Mouse (Mus musculus): ENCODE data around the gene Hfe2. TPM values are rescaled to one million over a fixed set of nuclear protein-coding genes. Genes with fewer than 3 reads are reported as not detected.
A peak's percentile ranks its signal among the peaks of the same experiment; 100 is the strongest.

Gene Hfe2
- total RNA-seq, 2 experiments from 2014 or later = 1.7 to 1.8 TPM

- DNase-seq (ENCODE audit: extremely low spot score in 1 of 2, low spot score in 2 of 2) = no peak
- Histone ChIP-seq H3K4me3 (no peak overlapping the region), H3K27ac (no peak overlapping the region; the same call in 1 of the 2 replicates)
- TF ChIP-seq CTCF (IDR thresholded peaks at IDR 0.05) = no peak
- intact Hi-C loops (cut with DNase I) = no loop called here
These were observed 47.1 kb downstream of the Hfe2 start for GRCm38 (mm10) chr3:96571896-96572698.

GRCm38 (mm10) chr3:96573611-96574511, 48.9 kb downstream of the Hfe2 start:
- Histone ChIP-seq H3K4me3 (no peak overlapping the region), H3K27ac (no peak overlapping the region)
- TF ChIP-seq CTCF (IDR thresholded peaks at IDR 0.05) = no peak
- DNase-seq (ENCODE audit: extremely low spot score in 1 of 2, low spot score in 2 of 2) = no peak
- intact Hi-C loops (cut with DNase I) = no loop called here

GRCm38 (mm10) chr3:96575272-96575984, 50.5 kb downstream of the Hfe2 start:
- no peak for DNase-seq (ENCODE audit: extremely low spot score in 1 of 2, low spot score in 2 of 2)
- no peak for TF ChIP-seq CTCF (IDR thresholded peaks at IDR 0.05)
- H3K27ac ChIP-seq = no peak overlapping the region; the same call in 1 of the 2 replicates
- H3K4me3 ChIP-seq = no peak overlapping the region
- intact Hi-C loops (cut with DNase I) = loop anchor here (5.0 kb wide), 1 partner anchor 73 kb away; no protein-coding TSS in a partner anchor

- no peak for TF ChIP-seq CTCF (IDR thresholded peaks at IDR 0.05)
- Histone ChIP-seq H3K4me3 (peak overlapping the region; percentile 32), H3K27ac (peak overlapping the region; percentile 87)
- no peak for DNase-seq (ENCODE audit: extremely low spot score in 1 of 2, low spot score in 2 of 2)
- intact Hi-C loops (cut with DNase I) = loop anchor here (2.0 to 5.0 kb wide), 2 partner anchors 19 to 74 kb away; partner anchors contain the start of gene Txnip
These were observed 51.2 kb downstream of the Hfe2 start for GRCm38 (mm10) chr3:96576005-96576658.

GRCm38 (mm10) chr3:96576690-96577541, 51.9 kb downstream of the Hfe2 start, which contains the start of gene Gm16253:
Gene Gm16253 (plus strand): TSS chr3:96576984.
- peak; percentile 8 for TF ChIP-seq CTCF (IDR thresholded peaks at IDR 0.05)
- Histone ChIP-seq H3K4me3 (peak within 1 kb of the TSS; percentile 32), H3K27ac (peak within 1 kb of the TSS; percentile 87)
- intact Hi-C loops (cut with DNase I) = loop anchor here (2.0 to 5.0 kb wide), 2 partner anchors 20 to 75 kb away; partner anchors contain the start of gene Txnip
- DNase-seq (ENCODE audit: extremely low spot score in 1 of 2, low spot score in 2 of 2) = peak; percentile 81 to 86

GRCm38 (mm10) chr3:96577566-96577965, 52.6 kb downstream of the Hfe2 start:
- TF ChIP-seq CTCF (IDR thresholded peaks at IDR 0.05) = no peak
- intact Hi-C loops (cut with DNase I) = loop anchor here (2.0 to 5.0 kb wide), 2 partner anchors 21 to 75 kb away; partner anchors contain the start of gene Txnip
- DNase-seq (ENCODE audit: extremely low spot score in 1 of 2, low spot score in 2 of 2) = no peak

More at GRCm38 (mm10) chr3:96577566-96577965, 52.6 kb downstream of the Hfe2 start:
- Histone ChIP-seq H3K4me3 (no peak overlapping the region), H3K27ac (peak overlapping the region; percentile 87)

Other genes starting within 250 kb of the Hfe2 start
- 1 to 10 TPM; 2.0 to 2.7 TPM for gene Fcgr1, start 231.2 kb upstream of the Hfe2 start, total RNA-seq (2021)
- not detected for gene BC107364, start 72.9 kb upstream of the Hfe2 start, total RNA-seq (2021)
- gene Txnip, start 32.8 kb downstream of the Hfe2 start, total RNA-seq (2021) = 10 to 100 TPM; 22.4 to 28.2 TPM
- not detected for gene Gm16253, start 51.8 kb downstream of the Hfe2 start, total RNA-seq (2021)
- gene Polr3gl, start 69.0 kb downstream of the Hfe2 start, total RNA-seq (2021) = 10 to 100 TPM; 26.6 to 28.1 TPM
- 10 to 100 TPM; 66.8 to 70.3 TPM for gene Ankrd34a, start 71.5 kb downstream of the Hfe2 start, total RNA-seq (2021)
- 10 to 100 TPM; 18.6 to 21.5 TPM for gene Lix1l, start 76.0 kb downstream of the Hfe2 start, total RNA-seq (2021)
- 10 to 100 TPM; 37.6 to 38.5 TPM for gene Rbm8a, start 104.8 kb downstream of the Hfe2 start, total RNA-seq (2021)
- gene Pex11b, start 110.2 kb downstream of the Hfe2 start, total RNA-seq (2021) = 10 to 100 TPM; 53.0 to 56.3 TPM
- under 1 TPM; 0.41 to 0.68 TPM for gene Gm42957, start 110.3 kb downstream of the Hfe2 start, total RNA-seq (2021)
- gene Itga10, start 120.4 kb downstream of the Hfe2 start, total RNA-seq (2021) = 1 to 10 TPM; 2.9 to 3.6 TPM
- 1 to 10 TPM; 8.3 to 9.5 TPM for gene Ankrd35, start 145.0 kb downstream of the Hfe2 start, total RNA-seq (2021)
- 10 to 100 TPM; 23.6 to 30.3 TPM for gene Pias3, start 171.2 kb downstream of the Hfe2 start, total RNA-seq (2021)
- gene Nudt17, start 183.4 kb downstream of the Hfe2 start, total RNA-seq (2021) = 10 to 100 TPM in 1 of 2 experiments, 1 to 10 TPM in 1; 8.7 to 10.4 TPM
- gene Polr3c, start 202.5 kb downstream of the Hfe2 start, total RNA-seq (2021) = 10 to 100 TPM; 22.7 to 25.3 TPM
- gene Rnf115, start 202.5 kb downstream of the Hfe2 start, total RNA-seq (2021) = 10 to 100 TPM; 58.3 to 61.9 TPM

Measured in left cerebral cortex, adult 2 months (tissue).